Mouse (Mus musculus) hindbrain, embryonic 11.5 days (tissue): Measurements from ENCODE around the gene Ccdc88c. TPM values are rescaled to one million over a fixed set of nuclear protein-coding genes. Genes with fewer than 3 reads are reported as not detected.

Experiments
- ATAC-seq: fragments of 200-750 bp; cut with Nextera tagmentation; 2 replicates; pipeline ENCODE4 v1.8.0; 2017; ENCODE audit warnings: mild to moderate bottlenecking, moderate TSS enrichment, moderate library complexity; ENCODE audit not compliant: low FRiP score
- DNase-seq: peaks from one replicate; pipeline ENCODE4 v3.0.0-alpha.2; 2015; ENCODE audit warnings: low spot score
- H3K27ac ChIP-seq: fragments of 300-500 bp; sonication (generic); 2 replicates; pipeline ENCODE4 v1.5.1; 2014; ENCODE audit warnings: mild to moderate bottlenecking, low read depth, low read length
- H3K27me3 ChIP-seq: fragments of 300-500 bp; sonication (generic); 2 replicates; pipeline ENCODE4 v1.6.1; 2014; ENCODE audit warnings: mild to moderate bottlenecking, low read length, moderate library complexity, mixed read lengths; ENCODE audit not compliant: control insufficient read depth, insufficient read depth
- H3K36me3 ChIP-seq: fragments of 300-500 bp; sonication (generic); 2 replicates; pipeline ENCODE4 v1.6.1; 2014; ENCODE audit warnings: mild to moderate bottlenecking, low read length, moderate library complexity, mixed read lengths; ENCODE audit not compliant: control insufficient read depth, insufficient read depth
- H3K4me1 ChIP-seq: fragments of 300-500 bp; sonication (generic); replicated peaks from 2 replicates; pipeline ENCODE4 v1.6.1; 2014; ENCODE audit warnings: low read length, mixed read lengths; ENCODE audit not compliant: control insufficient read depth, insufficient read depth
- H3K4me2 ChIP-seq: fragments of 300-500 bp; sonication (generic); replicated peaks from 2 replicates; pipeline ENCODE4 v1.6.1; 2014; ENCODE audit warnings: mild to moderate bottlenecking, low read depth, low read length
- H3K4me3 ChIP-seq: fragments of 300-500 bp; sonication (generic); 2 replicates; pipeline ENCODE4 v1.5.1; 2014; ENCODE audit warnings: low read depth, low read length
- H3K9ac ChIP-seq: fragments of 300-500 bp; sonication (generic); 2 replicates; pipeline ENCODE4 v1.6.1; 2014; ENCODE audit warnings: low read depth, low read length
- H3K9me3 ChIP-seq: fragments of 300-500 bp; sonication (generic); 2 replicates; pipeline ENCODE4 v1.6.1; 2016; ENCODE audit warnings: low read length; ENCODE audit not compliant: control insufficient read depth
- WGBS: fragments of 180-500 bp; shearing (Covaris S2); extraction: QIAGEN DNeasy Blood & Tissue Kit; methylation state at CpG from one replicate; pipeline ENCODE4 v1.1.7; 2014; 5-methylcytosine and 5-hydroxymethylcytosine counted together
- polyA plus RNA-seq: library from polyadenylated mRNA; unstranded; fragments of >200 nt; fragmentation: Nextera tagmentation; extraction: Ambion mirVana; gene quantifications from 2 replicates; pipeline ENCODE4 v1.2.1, GENCODE M21; 2014

Gene Ccdc88c
- polyA plus RNA-seq, 1 experiment from 2014 or later, result 14.1 TPM

DNA sequence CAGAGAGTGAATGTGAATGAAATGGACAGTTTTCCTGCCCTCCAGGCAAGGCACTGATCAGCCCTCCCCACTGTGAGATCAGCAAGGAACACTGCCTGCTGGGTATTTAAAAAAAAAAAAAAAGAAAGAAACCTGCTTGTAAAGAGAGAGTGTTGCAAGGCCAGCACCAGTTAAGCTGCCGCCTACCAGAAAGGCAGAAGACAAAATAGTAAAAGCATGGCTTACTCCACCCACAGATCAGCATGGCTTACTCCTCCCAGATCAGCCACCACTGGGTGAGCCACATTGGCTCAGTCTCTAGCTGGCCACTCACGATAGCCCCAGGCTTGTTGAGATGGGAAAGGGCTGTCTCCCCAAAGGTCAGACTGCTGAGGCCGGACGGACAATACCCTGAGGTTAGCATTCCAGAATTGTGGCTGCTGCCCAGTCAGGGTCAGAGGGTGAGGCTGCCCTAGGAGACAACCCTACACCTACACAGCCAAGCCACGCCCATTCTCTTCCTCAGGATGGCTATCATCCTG, 32.4 kb downstream of the Ccdc88c start:
- Histone ChIP-seq H3K4me2 (no peak overlapping the region), H3K27me3 (no peaks in the 10 kb centered on the region; the same call in 1 of the 2 replicates), H3K4me1 (peaks cover 24% of the 10 kb centered on the region), H3K36me3 (no peaks in the 10 kb centered on the region), H3K9me3 (no peaks in the 10 kb centered on the region), H3K4me3 (no peak overlapping the region), H3K27ac (no peak overlapping the region), H3K9ac (no peak overlapping the region)
- ATAC-seq, result 0 out of 2 replicates have a peak, but pooled peaks have one; percentile 7
- 8% methylated on average over 5 of the region's 5 CpGs for WGBS
- DNase-seq, result no peak

DNA sequence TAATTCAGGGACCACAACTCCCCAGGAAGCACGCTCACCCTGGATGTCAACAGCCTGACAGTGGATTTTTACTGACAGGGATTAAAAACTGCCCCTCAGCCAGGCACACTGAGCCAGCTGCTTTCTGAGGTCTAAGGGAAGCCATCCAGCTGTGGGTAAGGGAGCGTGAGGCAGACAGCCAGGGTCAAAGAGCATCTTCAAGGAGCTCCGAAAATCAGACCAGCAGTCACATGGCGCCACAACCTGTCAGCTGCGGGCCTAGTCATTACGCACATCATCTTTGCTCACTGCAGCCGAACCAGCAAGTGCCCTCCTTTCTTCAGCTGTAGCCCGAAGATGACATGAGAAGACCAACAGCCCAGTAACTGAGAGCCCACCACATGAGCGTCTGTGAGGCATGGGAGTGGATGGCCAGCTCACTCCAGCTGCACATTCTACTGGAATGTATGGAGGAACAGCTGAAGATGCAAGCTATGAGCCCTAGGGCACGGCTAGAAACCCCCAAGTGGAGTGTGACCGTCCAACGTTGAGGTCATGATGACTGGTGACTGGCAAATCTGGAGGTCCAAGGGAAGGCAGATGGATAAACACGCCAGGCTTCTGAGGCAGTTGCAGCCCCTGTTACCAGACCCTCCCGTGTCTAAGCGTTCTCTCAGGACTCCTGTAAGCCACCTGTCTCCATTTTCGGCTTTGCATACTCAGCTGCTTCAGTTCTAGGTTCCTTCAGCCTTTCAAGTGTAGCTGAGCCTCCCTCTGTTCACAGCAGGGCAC, 33.1 kb downstream of the Ccdc88c start:
- Histone ChIP-seq H3K36me3 (no peaks in the 10 kb centered on the region), H3K4me2 (no peak overlapping the region), H3K9me3 (no peaks in the 10 kb centered on the region), H3K4me3 (no peak overlapping the region), H3K27me3 (peaks cover under 1% of the 10 kb centered on the region), H3K4me1 (peaks cover 26% of the 10 kb centered on the region), H3K9ac (no peak overlapping the region), H3K27ac (no peak overlapping the region)
- no peak for ATAC-seq
- WGBS, result 34% methylated on average over 16 of the region's 16 CpGs
- DNase-seq, result no peak

DNA sequence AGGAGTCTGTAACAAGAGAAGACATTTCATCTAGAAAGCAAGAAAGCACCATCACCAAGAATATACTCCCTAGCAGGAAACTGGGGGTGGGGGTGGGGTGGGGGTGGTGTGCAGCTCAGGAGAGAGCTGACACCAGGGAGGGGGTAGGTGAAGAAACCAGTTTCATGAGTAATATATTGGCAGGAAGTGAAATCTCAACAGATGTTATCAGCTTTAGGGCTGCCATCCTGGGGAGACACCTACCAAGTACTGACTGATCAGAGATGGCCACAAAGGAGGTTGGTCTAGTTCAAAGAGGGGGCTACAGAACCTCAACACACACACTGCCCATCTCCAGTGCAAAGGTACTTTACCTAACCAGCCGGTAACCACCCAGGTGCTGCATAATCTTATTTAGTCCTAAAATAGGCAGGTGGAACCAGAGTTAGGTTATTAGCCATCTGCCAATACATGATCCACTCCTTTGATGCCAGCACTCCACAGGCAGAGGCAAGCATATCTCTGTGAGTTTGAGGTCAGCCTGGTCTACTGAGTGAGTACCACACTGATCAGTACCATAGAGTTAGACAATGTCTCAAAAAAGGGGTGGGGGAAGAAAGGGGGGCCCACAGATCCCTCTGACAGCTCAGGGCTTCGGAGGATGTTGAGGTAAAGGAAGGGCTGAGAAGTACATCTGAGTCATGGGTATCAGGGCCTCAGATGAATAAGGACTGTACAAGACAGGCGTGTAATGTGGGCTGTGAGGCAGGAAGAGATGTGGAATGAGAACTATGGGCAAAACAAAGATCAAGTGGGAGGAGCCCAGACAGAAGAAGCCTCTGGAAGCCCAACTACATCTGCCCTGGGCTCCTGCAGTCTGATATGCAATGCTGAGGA, 34.5 kb downstream of the Ccdc88c start:
- Histone ChIP-seq H3K27ac (no peak overlapping the region), H3K27me3 (peaks cover 2% of the 10 kb centered on the region; the same call in 1 of the 2 replicates), H3K36me3 (no peaks in the 10 kb centered on the region), H3K4me3 (no peak overlapping the region), H3K9me3 (no peaks in the 10 kb centered on the region), H3K4me2 (no peak overlapping the region), H3K9ac (no peak overlapping the region), H3K4me1 (peaks cover 31% of the 10 kb centered on the region)
- ATAC-seq, result no peak
- DNase-seq, result no peak
- WGBS, result 79% methylated on average over 3 of the region's 3 CpGs

DNA sequence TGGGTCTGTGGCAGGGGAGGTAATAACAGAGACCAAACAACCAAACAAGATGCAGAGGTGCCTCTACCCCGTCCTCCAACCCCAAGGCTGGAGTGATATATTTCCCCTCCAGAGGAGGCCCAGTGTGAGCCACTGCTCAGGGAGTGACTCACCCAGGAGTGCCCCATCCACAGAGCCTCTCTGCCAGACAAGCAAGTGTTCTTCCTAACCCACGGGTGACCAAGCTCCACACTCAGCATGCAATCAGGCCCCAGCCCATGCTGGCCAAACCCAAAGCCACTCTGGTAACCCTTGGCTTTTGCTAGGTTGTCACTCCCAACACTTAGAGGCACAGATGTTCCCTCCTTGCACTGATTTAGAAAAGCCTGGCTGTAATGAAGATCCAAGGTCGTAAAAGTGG, 35.7 kb downstream of the Ccdc88c start:
- H3K27ac ChIP-seq, result no peak overlapping the region
- no peak overlapping the region for H3K4me2 ChIP-seq
- H3K4me1 ChIP-seq, result peaks cover 32% of the 10 kb centered on the region
- no peaks in the 10 kb centered on the region for H3K36me3 ChIP-seq
- DNase-seq, result no peak
- no peaks in the 10 kb centered on the region for H3K9me3 ChIP-seq
- no peak overlapping the region for H3K4me3 ChIP-seq
- ATAC-seq, result no peak
- WGBS, result 74% methylated on average over 3 of the region's 3 CpGs
- peaks cover 2% of the 10 kb centered on the region; the same call in 1 of the 2 replicates for H3K27me3 ChIP-seq
- no peak overlapping the region for H3K9ac ChIP-seq

DNA sequence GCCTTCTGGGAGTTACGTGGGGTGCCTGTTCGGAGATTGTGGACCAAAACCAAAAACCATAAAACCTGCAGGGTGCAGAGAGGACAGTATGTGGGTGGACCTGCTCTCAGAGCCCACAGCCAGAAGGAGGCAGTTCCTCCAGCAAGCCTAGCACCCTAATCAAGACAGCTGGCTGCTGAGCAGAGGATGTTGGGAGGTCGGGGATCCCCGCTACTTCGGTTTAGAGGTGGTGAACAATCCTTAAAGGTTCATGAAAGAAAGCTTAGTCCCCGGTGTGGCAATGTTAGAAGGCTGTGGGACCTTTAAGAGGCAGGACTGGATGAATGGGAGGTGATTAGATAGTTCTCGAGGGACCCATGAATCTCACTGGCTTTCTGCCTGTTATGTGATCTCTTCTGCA, 36.4 kb downstream of the Ccdc88c start:
- Histone ChIP-seq H3K9ac (no peak overlapping the region), H3K27me3 (peaks cover 2% of the 10 kb centered on the region; the same call in 1 of the 2 replicates), H3K4me1 (peaks cover 29% of the 10 kb centered on the region), H3K9me3 (no peaks in the 10 kb centered on the region), H3K4me3 (no peak overlapping the region), H3K36me3 (no peaks in the 10 kb centered on the region), H3K4me2 (no peak overlapping the region), H3K27ac (no peak overlapping the region)
- no peak for DNase-seq
- 83% methylated on average over 7 of the region's 7 CpGs for WGBS
- no peak for ATAC-seq

DNA sequence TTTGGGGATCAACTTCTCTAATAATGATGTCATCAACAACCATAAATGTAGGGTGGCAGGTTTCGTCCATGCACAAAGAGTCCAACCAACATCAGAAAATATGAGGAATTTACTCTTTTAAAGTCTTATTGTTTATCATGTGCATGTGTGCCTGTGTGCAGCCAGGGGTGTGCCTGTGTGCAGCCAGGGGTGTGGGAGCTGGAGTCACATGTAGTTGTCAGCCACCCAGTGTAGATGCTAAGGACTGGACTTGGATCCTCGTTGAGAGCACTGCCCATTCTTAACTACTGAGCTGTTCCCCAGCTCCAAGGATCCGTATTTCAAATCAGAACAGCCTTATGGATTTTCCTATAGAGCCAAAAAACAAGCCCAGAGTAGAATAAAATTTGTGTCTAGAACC, 37.7 kb downstream of the Ccdc88c start:
- DNase-seq (no peak), ATAC-seq (no peak)
- H3K9ac ChIP-seq, result no peak overlapping the region
- H3K27me3 ChIP-seq, result peaks cover 2% of the 10 kb centered on the region; the same call in 1 of the 2 replicates
- no peak overlapping the region for H3K4me3 ChIP-seq
- no peak overlapping the region for H3K4me2 ChIP-seq
- no peaks in the 10 kb centered on the region for H3K9me3 ChIP-seq
- WGBS, result 89% methylated on average over 3 of the region's 3 CpGs
- peaks cover 25% of the 10 kb centered on the region for H3K4me1 ChIP-seq
- 0 out of 2 replicates have a peak overlapping the region, but pooled peaks have one; percentile 54 for H3K27ac ChIP-seq
- H3K36me3 ChIP-seq, result no peaks in the 10 kb centered on the region

DNA sequence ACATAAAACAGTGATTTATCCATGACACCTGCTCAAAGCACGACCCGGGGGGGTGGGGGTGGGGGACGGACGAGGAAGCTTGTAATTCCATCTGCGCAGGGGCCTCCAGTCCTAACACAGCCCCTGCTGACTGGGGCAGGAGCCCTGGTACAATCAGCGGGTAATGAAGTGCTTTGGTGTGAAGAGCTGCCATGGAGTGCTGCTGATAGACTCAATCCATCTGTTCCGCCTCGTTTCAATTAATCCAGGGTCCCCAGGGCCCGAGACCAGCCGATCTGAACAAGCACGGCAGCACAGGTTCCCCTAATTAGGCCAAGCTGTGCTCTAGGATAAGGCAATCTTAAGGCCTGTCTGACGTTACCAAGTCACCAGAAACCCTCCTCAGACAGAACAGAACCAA, 38.6 kb downstream of the Ccdc88c start:
- H3K36me3 ChIP-seq, result no peaks in the 10 kb centered on the region
- H3K4me3 ChIP-seq, result no peak overlapping the region
- H3K9me3 ChIP-seq, result no peaks in the 10 kb centered on the region
- H3K4me1 ChIP-seq, result peaks cover 19% of the 10 kb centered on the region
- H3K4me2 ChIP-seq, result no peak overlapping the region
- peak; percentile 71 for DNase-seq
- ATAC-seq, result peak; percentile 81
- H3K27ac ChIP-seq, result peak overlapping the region; percentile 54; the same call in 1 of the 2 replicates
- no peak overlapping the region for H3K9ac ChIP-seq
- 26% methylated on average over 12 of the region's 12 CpGs for WGBS
- peaks cover 2% of the 10 kb centered on the region; the same call in 1 of the 2 replicates for H3K27me3 ChIP-seq

DNA sequence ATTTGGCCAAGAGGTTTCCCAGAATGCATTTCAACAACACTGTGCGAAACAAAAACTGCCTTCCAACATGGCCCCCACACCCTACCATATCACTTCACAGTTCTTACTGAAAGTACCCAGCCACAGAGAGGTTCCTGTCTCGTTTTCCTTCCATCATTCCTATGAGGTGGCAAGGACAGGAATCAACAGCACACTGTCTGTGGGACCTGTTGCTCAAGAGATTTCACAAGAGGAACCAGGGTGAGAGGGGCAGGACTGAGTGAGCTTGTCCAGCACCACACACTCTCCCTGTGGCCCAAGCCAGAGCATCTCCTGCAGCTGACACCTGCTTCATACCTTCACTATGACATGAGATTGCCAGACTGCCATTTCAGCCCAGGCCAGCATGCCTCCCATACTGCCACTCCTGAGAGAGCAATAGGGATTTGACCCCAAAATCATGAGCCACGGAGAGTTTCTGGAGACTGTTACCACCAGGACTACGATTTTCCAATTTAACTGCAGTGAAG, 39.0 kb downstream of the Ccdc88c start:
- H3K27ac ChIP-seq, result no peak overlapping the region; the same call in 1 of the 2 replicates

More for the DNA sequence above, 39.0 kb downstream of the Ccdc88c start:
- DNase-seq, result no peak
- H3K9ac ChIP-seq, result no peak overlapping the region
- H3K27me3 ChIP-seq, result peaks cover 2% of the 10 kb centered on the region; the same call in 1 of the 2 replicates
- 73% methylated on average over 4 of the region's 4 CpGs for WGBS
- peaks cover 16% of the 10 kb centered on the region for H3K4me1 ChIP-seq
- ATAC-seq, result peak; percentile 37; the same call in 1 of the 2 replicates
- H3K36me3 ChIP-seq, result no peaks in the 10 kb centered on the region
- H3K4me2 ChIP-seq, result no peak overlapping the region
- H3K4me3 ChIP-seq, result no peak overlapping the region
- H3K9me3 ChIP-seq, result no peaks in the 10 kb centered on the region
